Mouse (Mus musculus): ENCODE data around the gene Zfp869.
"Not testable (repeated sequence)": the region's sequence is repeated elsewhere in the genome, so short reads cannot be mapped to it uniquely, and the experiment has no call there.

Zfp869 gene

GRCm38 (mm10) chr8:69710624-69711023 is at the start of gene Zfp869:
Zfp869 (minus strand) TSS chr8:69710724.
- in situ Hi-C loops (cut with MboI, MseI) = loop anchor here (5.0 kb wide), 1 partner anchor 93 kb away; no protein-coding TSS in a partner anchor

GRCm38 (mm10) chr8:69758316-69758715 is 47.8 kb upstream of the Zfp869 start:
- in situ Hi-C loops (cut with MboI, MseI) = no loop called here

DNA sequence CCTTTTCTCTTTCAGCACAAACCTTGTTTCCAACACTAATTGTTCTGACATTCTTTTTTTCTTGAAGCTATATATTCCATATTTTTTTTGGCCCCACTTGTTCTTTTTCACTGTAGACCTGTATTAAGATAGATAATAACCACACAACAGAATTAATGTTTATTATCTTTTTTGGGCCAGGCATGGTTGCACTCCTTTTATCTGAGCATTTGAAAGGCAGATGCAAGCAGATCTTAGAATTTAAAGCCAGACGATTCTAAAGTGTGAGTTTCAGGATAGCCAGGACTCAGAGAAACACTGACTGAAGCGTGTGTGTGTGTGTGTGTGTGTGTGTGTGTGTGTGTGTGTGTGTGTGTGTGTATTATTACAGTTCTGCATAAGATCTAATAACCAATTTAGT is 41.9 kb upstream of the Zfp869 start:
- in situ Hi-C loops (cut with MboI, MseI) = no loop called here

DNA sequence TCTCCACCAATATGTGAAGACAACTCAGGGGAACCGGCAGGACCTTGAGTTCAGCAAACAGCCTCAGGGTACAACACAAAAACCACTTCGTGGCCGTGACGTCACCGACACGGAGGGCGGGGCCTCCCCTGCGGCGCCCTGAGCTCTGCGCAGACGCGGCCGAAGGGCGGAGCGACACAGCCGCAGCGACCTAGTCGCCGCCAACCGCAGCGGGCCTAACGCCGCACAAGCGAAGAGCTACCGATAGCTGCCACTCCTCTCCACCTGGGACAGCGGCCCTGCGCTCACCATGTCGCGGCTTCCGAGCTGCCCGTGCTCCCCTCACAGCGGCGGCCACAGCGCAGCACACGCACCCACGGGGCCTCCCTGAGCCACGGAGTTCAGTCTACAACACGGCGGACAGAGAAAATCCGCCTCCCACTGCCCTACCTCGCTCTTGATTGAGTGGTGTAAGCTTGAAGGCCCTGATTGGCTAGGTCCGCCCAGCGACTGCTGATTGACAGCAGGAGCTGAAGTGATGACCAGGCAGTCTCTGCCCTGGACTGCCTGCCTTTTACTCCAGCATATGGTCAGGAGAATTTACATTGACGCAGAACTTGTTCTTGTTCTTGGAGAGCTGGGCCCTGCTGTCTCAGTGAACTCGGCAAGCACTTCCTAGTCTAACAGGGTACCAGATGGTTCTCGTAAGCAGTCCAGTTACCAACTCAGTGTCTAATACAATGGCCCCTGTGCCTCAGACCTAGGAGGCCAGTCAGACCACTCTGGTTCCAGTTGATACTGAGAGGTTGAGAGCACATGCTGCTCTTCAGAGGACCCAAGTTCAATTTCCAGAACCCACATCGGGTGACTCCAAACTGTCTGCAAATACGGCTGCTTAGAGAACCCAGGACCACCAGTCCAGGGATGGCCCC is 39.3 kb upstream of the Zfp869 start, which contains the start of gene Zfp963:
Gene Zfp963 (minus strand): TSS at position 427 of the 911 bp plus-strand sequence.
- in situ Hi-C loops (cut with MboI, MseI) = no loop called here

- in situ Hi-C loops (cut with MboI, MseI) = no loop called here
These were observed 30.7 kb upstream of the Zfp869 start for GRCm38 (mm10) chr8:69741231-69741630.

- in situ Hi-C loops (cut with MboI, MseI) = no loop called here
These were observed 30.2 kb upstream of the Zfp869 start for GRCm38 (mm10) chr8:69740763-69741162.

DNA sequence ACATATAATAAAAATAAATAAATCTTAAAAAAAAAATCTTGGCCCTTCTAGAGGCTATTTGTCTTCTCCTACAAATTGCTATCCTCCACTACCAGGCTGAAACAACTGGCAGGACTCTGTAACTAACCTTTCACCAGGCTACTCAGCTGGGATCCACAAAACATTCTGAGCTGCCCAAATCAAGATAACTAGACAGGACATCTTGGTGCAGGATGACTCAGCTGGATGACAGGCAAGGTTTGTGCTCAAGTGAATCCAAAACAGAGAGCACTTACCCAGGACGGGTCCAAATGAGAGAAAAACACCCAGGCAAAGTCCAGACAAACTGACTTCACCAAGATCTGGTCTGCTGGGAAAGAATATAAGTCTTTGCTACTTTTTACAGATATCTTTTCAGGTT is 25.0 kb upstream of the Zfp869 start:
- in situ Hi-C loops (cut with MboI, MseI) = no loop called here

GRCm38 (mm10) chr8:69717232-69717580 is 6.7 kb upstream of the Zfp869 start:
- in situ Hi-C loops (cut with MboI, MseI) = no loop called here

- in situ Hi-C loops (cut with MboI, MseI) = no loop called here
These were observed 6.1 kb upstream of the Zfp869 start for GRCm38 (mm10) chr8:69716403-69717231.

DNA sequence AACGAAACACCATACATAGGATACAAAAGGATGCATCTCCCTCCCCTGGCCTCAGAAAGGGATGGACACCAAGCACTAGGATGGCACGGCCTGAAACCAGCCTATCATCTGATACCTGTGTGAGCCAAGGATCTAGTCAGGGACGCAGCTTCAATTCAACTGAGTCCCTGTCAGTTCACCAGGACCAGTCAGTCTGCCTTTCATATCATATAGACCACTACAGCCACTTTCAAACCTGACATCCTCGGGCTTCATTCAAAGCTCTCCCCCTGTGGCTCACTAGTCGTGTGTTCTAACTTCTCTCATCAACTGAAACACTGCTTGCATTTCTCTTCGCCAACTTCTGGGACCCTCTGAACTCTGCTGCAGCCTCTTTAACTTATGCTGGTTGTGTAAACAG is 4.8 kb upstream of the Zfp869 start:
- in situ Hi-C loops (cut with MboI, MseI) = no loop called here

DNA sequence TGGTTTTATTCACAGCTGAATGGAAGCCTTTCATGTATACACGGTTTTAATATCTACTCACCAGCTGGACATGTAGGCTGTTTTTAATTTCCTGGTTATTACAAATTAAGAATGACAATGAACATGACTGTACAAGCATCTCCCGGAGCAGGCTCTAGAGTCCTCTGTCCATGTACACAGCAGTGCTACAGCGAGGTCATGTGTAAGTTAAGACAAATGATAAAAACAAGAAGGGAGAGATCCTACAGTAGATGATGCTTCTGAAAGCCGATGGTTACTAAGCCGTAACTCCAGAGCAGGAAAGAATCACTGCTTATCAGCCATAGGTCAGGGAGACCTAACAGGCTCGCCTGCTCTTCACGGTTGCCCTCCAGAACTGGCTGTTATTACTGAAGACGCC is 3.0 kb upstream of the Zfp869 start:
- in situ Hi-C loops (cut with MboI, MseI) = loop anchor here (5.0 kb wide), 1 partner anchor 96 kb away; no protein-coding TSS in a partner anchor

DNA sequence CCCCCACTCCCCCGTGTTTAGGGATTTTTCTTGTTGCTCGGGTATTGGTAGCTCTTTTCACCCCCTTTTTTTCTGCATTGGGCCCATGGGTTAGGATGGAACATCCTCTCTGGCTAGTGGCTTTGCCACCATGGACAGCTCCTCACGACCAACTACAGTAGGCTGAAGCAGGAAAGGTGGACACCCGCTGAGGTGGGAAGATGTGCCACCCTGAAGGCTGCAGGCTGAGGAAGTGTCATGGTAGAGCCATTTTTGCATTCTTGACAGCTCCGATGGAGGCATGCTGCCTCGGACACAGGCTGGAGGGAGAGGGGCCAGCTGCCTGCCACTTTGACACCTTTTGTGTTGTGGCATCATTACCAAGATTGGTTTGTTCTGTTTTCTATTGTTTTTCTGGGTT is 8.7 kb downstream of the Zfp869 start:
- in situ Hi-C loops (cut with MboI, MseI) = no loop called here

DNA sequence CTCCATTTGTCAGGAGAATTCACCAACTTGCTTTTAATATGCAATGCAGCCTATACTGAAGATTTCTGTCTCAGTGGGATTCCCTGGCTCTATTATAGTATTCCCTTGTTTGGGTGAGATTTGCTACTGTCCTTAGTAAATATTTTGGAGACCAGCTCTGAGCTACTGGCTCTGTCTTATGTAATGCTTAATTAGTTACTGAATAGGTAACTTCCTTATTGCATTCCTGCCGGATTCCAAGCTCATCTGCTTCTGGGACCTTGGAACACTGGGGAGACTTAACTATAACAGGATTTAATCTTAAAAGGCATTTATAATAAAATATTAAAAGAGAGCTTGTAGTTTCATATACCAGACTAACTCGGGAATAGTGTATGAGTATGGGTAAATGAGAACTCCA is 45.5 kb downstream of the Zfp869 start:
- in situ Hi-C loops (cut with MboI, MseI) = not testable (repeated sequence)

- in situ Hi-C loops (cut with MboI, MseI) = no loop called here
These were observed 49.2 kb downstream of the Zfp869 start for GRCm38 (mm10) chr8:69661294-69661693.
